Mouse (Mus musculus) left cerebral cortex, postnatal 25 days (tissue): ENCODE results near the gene Ttc17. TPM values are rescaled to one million over a fixed set of nuclear protein-coding genes. Genes with fewer than 3 reads are reported as not detected.

Experiments used
- DNase-seq, 2 experiments: peaks; one replicate each; pipeline ENCODE4 v3.0.0; 2022; ENCODE audit warnings: low spot score in 2 of 2, mixed read lengths in 1 of 2
- intact Hi-C: fragments of 180-260 bp; cut with DNase I; formaldehyde crosslinking; loops from one replicate; pipeline ENCODE4 v1.15.1; 2025
- total RNA-seq, 2 experiments: library from RNA; stranded (reverse); gene quantifications; 2 replicates each; pipeline ENCODE4 v1.2.3; 2021

Ttc17 gene
- total RNA-seq, 2 experiments from 2014 or later = 30.6 to 34.1 TPM

GRCm38 (mm10) chr2:94316526-94316925 is 90.0 kb downstream of the Ttc17 start:
- DNase-seq = no peak
- intact Hi-C loops = no loop called here

GRCm38 (mm10) chr2:94303984-94304383 is 102.5 kb downstream of the Ttc17 start:
- DNase-seq = no peak
- intact Hi-C loops = no loop called here

- intact Hi-C loops = no loop called here
- no peak for DNase-seq
Measured at GRCm38 (mm10) chr2:94302393-94302792, 104.1 kb downstream of the Ttc17 start.

GRCm38 (mm10) chr2:94301749-94302148 is 104.7 kb downstream of the Ttc17 start:
- intact Hi-C loops = no loop called here

GRCm38 (mm10) chr2:94297467-94297866 is 109.0 kb downstream of the Ttc17 start:
- DNase-seq = no peak
- intact Hi-C loops = no loop called here

More at GRCm38 (mm10) chr2:94301749-94302148, 104.7 kb downstream of the Ttc17 start:
- DNase-seq = no peak

- intact Hi-C loops = loop anchor here (1.0 to 5.0 kb wide), 4 partner anchors 36 to 256 kb away; no protein-coding TSS in a partner anchor
- peak; percentile 76 to 78 for DNase-seq
Measured at GRCm38 (mm10) chr2:94290483-94290882, 116.0 kb downstream of the Ttc17 start.

- DNase-seq = no peak
- intact Hi-C loops = loop anchor here (1.0 to 5.0 kb wide), 4 partner anchors 35 to 255 kb away; no protein-coding TSS in a partner anchor
Measured at GRCm38 (mm10) chr2:94289659-94290058, 116.8 kb downstream of the Ttc17 start.

- DNase-seq = peak in 1 of 2 experiments; percentile 49
- intact Hi-C loops = no loop called here
Measured at GRCm38 (mm10) chr2:94289169-94289568, 117.3 kb downstream of the Ttc17 start.

GRCm38 (mm10) chr2:94288086-94288485 is 118.4 kb downstream of the Ttc17 start:
- no peak for DNase-seq
- intact Hi-C loops = no loop called here

GRCm38 (mm10) chr2:94287435-94287834 is 119.1 kb downstream of the Ttc17 start:
- DNase-seq = no peak
- intact Hi-C loops = no loop called here

- intact Hi-C loops = no loop called here
Measured at GRCm38 (mm10) chr2:94283526-94283925, 123.0 kb downstream of the Ttc17 start.

GRCm38 (mm10) chr2:94279596-94279995 is 126.9 kb downstream of the Ttc17 start:
- no peak for DNase-seq
- intact Hi-C loops = no loop called here

More at GRCm38 (mm10) chr2:94283526-94283925, 123.0 kb downstream of the Ttc17 start:
- no peak for DNase-seq

- DNase-seq = no peak
- intact Hi-C loops = no loop called here
Measured at GRCm38 (mm10) chr2:94276103-94276502, 130.4 kb downstream of the Ttc17 start.

GRCm38 (mm10) chr2:94275658-94276057 is 130.8 kb downstream of the Ttc17 start:
- intact Hi-C loops = no loop called here
- no peak for DNase-seq

- intact Hi-C loops = loop anchor here (1.0 to 2.0 kb wide), 2 partner anchors 8 to 27 kb away; no protein-coding TSS in a partner anchor
- peak; percentile 88 to 90 for DNase-seq
Measured at GRCm38 (mm10) chr2:94273154-94274021, 133.1 kb downstream of the Ttc17 start.

- peak in 1 of 2 experiments; percentile 62 for DNase-seq
- intact Hi-C loops = no loop called here
Measured at GRCm38 (mm10) chr2:94271176-94271575, 135.3 kb downstream of the Ttc17 start.

- peak in 1 of 2 experiments; percentile 69 for DNase-seq
- intact Hi-C loops = no loop called here
Measured at GRCm38 (mm10) chr2:94268835-94269234, 137.7 kb downstream of the Ttc17 start.

- no peak for DNase-seq
- intact Hi-C loops = no loop called here
Measured at GRCm38 (mm10) chr2:94267213-94267850, 139.2 kb downstream of the Ttc17 start.

GRCm38 (mm10) chr2:94266381-94267160 is 139.9 kb downstream of the Ttc17 start:
- no peak for DNase-seq
- intact Hi-C loops = no loop called here
